Mouse (Mus musculus): ENCODE data around the gene Lars2. TPM values are rescaled to one million over a fixed set of nuclear protein-coding genes. Genes with fewer than 3 reads are reported as not detected.
"Not testable (repeated sequence)": the region's sequence is repeated elsewhere in the genome, so short reads cannot be mapped to it uniquely, and the experiment has no call there.

The Lars2 gene
- total RNA-seq, 2 experiments from 2014 or later, result 25.3 to 32.4 TPM

DNA sequence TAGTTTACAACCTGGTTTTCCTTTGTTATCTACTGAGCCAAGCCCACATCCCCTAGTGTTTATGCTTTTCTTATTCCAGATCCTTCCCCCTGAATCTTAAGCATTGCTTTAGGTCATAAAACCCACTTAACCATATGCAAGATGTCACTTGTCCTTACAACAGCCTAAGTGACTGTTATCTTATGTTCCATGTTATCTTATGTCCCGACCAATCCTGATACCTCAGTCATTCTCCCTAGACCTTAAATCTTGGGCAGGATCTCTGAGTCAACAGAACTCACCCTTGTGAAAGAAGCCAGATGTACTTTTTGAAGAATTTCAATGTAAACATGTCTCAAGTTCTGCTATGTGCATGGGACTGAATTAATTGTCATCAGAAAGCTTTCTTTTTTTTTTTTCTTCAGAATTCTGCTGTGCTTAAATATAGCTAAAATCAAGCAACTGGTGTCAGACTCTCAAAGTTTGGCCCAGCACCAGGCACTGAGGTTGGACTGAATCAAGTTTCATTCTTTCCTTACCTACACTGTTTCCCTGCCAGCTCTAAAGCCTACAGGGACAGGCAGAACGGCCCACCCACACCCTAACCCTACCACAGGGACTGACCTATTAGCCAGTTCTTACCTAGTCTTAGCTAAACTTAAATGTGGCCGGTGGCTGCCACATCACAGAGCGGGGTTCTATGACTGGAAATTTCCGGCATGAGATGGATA lies 24.6 kb downstream of the Lars2 start:
- DNase-seq (ENCODE audit: low spot score), result peak; percentile 53

DNA sequence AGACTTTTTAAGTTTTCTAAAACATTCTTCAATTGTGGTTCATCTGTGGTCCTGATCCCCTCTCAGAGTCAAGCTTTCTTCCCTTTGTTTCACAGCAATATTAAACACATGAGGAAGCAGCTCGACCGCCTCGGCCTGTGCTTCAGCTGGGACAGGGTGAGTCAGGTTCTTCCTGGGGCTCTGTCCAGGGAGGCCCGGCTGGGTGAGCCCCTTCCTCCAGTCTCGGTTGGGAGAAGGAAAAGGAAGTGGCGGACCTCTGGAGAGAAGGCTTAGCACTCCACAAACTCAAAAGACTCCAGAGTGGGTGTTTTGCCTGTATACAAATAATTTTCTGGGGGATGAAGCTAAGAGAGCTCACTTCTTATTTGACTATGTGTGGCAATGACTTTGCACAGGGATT lies 28.1 kb downstream of the Lars2 start:
- no peak for DNase-seq (ENCODE audit: low spot score)

DNA sequence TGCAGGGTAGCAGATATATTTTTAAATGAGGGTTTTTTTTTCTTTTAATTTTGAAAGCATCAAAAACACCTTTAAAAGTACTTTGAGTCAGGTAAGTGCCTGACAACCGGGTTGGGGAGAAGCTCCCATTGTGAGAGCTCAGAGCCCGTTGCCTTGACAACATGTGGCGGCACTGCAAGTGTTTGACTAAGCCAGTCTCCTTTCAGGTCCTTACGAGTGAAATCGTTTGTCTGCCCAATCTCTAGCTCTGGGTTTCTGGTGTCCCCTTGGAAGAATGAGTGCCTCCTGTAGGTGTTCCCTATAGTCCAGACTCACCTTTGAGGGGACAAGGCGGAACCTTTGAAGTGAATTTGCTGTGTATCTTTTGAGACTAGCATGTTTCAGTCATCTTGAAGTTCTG lies 31.0 kb downstream of the Lars2 start:
- DNase-seq (ENCODE audit: low spot score), result no peak

DNA sequence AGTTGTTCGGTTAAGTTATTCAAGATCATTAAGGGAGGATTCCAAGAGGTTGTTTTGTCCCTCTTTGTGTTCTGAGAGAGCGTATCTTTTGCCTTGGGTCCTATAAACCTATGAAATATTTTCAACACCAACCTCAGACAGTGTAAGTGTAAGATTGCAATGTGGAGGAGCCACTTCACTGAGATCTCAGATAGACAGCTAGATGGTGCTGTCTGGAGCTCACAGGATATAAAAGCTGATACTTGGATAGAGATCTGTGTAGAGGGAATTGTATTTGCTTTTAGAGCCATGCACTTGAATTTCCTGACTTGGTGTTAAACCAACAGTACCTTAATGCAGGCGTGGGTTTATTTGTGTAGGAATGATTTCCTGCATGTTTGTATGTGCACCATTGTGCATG lies 35.5 kb downstream of the Lars2 start:
- DNase-seq (ENCODE audit: low spot score), result no peak

DNA sequence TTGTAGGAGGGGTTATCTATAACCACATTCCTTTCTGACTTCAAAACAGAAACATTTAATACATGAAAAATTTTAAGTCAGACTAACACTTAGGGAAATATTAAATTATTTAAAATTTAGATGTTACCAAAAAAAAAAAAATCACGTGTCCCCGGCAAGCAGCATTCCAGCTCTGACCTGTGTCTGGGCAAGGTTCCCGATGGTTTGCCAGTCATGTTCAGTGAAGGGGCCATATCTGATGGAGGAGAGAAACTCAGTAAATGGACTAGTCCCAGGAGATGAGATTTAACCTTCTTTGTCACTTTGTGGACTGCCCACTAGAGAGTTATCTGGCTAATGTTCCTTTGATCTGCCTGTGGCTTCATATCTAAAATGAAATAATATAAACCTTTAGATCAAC lies 36.3 kb downstream of the Lars2 start:
- no peak for DNase-seq (ENCODE audit: low spot score)

DNA sequence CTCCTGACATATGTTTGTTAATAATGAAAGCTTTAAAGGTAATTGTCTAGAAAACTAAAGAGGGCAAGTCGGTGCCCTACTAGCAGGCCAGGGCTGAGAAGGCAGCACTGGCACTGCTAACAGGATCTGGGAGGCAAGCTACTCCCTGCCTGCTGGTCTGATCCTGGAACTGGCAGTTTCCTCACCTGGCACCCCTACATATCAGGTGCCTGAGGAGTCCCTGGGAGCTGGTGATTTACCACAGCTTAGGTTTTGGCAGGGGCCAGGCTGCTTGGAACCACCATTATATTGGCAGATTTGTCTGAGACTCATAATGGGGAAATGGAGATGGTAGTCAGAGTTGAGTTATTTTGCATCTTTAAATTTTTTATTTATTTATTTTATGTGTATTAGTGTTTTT lies 38.5 kb downstream of the Lars2 start:
- no peak for DNase-seq (ENCODE audit: low spot score)

DNA sequence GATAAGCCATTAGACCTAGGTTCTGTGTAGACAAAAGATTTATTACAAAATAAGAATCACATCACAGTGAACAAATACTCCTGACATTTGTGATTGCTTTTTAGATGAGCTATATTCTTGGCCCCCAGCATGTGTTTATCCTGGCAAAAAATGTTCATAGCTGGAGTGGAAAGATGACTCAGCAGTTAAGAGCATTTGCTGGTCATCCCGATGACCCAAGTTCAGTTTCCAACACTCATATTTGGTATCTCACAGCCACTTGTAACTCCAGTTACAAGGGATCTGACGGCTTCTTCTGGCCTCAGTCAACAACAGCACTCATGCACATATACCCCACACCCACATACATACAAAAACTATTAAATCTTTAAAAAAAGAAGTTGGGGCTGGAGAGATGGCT lies 42.0 kb downstream of the Lars2 start:
- DNase-seq (ENCODE audit: low spot score), result no peak

DNA sequence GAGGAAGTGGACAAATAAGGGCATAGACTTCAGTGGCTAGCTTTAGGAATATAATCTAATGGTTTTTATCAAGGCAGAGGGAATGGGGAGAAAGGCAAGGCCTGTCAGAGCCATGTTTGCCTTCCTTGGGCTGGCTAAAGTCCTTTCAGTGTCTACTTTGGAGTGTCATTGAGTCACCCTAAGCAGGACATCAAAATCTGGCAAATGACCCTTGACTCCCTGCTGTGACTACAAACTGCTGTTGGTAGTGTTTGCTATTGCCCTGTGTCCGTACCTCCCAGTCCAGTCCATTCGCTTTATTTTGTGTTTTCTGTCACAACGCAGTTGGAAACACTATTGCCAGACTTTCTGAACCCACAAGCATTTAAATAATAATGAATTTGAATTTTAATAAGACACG lies 63.1 kb downstream of the Lars2 start:
- DNase-seq (ENCODE audit: low spot score), result no peak

DNA sequence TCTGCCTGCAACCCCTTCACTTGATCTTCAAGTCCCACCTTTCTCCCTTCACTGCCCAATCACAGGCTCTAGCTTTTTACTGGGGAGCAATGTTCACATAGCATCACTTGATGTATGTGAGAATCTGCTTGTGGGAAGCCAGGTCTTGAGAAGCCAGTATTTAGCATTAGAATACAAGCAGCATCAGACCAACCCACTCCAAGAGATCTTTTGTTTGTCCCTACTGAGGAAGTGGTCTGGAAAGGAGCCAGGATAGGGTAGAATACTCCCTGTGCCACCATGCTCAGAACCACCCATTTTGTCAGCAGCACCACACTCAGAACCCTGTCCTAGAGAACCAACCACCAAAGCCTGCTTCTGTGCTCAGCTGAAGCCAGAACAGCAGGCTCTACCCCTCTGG lies 64.2 kb downstream of the Lars2 start:
- DNase-seq (ENCODE audit: low spot score), result no peak

DNA sequence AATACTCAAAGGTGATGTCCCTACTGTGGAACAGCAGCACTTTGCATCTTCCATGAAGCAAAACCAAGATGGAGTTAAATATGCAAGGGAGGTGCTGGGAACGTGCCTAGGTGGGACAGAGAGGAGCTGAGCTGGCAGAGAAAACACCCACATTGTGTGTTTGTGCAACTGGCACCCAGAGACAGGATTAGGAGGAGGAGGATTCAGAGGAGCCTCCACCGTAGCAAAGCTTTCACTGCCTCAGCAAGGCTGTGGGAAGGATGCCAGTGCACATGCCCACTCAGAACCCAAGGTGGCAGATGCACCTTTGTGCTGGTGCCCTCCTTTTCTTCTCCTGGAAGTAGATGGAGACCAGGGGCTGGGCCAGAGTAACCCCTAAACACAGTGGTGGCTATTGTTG lies 71.5 kb downstream of the Lars2 start:
- DNase-seq (ENCODE audit: low spot score), result no peak

DNA sequence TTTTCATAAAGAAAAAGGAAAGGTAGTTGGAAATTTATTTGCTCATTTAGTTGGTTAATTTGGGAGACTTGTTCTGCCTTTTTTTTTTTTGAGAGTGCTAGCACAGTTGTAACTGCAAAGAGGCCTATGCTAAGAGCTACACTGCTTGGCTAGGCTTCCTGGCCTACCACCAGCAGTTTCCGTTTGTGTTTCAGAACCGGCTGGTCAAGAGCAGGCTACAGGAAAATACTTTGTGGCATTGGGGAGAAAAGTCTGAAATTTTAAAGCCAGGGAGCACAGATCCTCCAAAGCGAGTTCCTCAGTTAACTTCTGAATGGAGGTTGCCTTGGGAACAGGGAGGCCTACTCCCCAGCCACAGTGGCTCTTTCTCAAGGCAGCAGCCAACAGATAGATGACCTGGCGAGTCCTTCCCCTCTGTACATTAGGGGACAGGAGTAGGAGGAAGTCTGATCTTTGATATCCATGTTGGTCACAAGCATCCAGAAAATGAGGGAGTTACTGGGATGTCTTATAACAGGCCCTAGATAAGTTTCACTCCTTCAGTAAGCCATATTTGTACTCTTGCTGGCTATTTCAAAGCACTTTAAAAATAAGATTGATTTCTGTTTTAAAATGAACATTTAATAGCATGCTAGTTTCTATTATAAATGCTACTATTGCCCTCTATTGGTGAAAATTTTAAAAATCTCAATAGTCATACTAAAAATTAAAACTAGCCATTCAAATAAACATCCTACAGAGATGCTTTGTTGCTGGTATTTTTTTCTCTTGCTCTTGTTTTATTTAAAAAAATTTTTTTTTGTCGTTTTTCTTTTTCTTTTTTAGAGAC lies 73.7 kb downstream of the Lars2 start:
- peak; percentile 33 for DNase-seq (ENCODE audit: low spot score)

DNA sequence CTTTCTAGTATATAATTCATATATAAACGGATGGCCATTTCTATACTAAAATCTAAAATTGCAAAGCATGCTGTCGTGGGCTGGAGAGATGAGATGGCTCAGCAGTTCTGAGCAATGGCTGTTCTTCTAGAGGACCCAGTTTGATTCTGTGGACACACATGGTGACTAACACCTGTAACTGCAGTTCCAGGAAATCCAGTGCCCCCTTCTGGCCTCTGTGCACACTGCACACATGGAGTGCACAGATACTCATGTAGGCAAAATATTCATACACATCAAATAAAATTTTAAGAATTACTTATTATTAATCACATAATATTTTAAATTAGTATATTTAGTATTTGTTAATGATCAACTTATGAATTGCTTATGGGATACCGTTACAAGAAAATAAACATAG lies 80.4 kb downstream of the Lars2 start:
- DNase-seq (ENCODE audit: low spot score), result not testable (repeated sequence)

DNA sequence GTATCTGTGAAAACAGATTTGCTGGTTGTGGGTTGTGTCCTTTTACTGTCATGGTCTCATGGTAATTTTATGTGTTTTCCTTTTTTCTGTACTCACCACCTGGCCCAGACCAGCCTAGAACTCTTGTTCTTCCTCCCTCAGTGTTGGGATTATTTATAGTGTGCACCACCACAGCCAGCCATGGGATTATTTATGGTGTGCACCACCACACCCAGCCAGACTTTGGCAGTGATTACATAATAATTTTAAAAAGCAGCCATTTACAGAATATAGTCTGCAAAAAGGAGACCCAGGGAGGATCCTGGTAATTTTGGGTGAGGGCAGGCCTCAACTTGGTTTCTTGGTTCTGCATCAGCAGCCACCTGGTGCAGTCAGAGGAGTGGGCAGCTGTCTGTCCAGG lies 81.9 kb downstream of the Lars2 start:
- no peak for DNase-seq (ENCODE audit: low spot score)

DNA sequence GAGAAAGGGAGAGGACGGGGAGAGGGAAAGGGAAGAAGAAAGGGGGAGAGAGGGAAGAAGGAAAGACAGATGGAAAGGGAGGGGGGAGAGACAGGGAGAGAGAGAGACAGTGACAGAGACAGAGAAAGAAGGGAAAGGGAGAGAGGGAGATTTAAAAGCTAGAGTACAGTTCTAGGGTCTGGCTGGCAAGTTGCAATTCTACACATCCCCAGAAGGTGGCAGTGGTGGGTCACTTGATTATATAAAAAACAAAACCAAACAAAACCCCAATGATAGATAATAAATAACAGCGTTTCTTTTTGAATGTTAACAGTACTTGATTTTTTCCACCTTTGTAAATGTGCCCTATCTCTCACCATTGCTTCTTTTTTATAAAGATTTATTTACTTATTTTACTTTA lies 83.4 kb downstream of the Lars2 start:
- DNase-seq (ENCODE audit: low spot score), result peak; percentile 68

DNA sequence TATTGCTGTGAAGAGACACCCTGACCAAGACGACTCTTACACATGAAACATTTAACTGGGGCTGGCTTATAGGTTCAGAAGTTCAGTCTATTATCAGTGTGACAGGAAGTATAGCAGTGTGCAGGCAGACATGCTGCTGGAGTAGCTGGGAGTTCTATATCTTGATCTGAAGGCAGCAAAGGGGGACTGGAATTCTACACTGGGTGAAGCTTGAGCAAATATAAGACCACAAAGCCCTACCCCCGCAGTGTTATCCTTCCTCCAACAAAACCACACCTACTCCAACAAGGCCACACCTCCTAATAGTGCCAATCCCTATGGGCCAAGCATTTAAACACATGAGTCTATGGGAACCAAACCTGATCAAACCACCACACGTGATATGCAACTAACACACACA lies 85.0 kb downstream of the Lars2 start:
- DNase-seq (ENCODE audit: low spot score), result no peak

DNA sequence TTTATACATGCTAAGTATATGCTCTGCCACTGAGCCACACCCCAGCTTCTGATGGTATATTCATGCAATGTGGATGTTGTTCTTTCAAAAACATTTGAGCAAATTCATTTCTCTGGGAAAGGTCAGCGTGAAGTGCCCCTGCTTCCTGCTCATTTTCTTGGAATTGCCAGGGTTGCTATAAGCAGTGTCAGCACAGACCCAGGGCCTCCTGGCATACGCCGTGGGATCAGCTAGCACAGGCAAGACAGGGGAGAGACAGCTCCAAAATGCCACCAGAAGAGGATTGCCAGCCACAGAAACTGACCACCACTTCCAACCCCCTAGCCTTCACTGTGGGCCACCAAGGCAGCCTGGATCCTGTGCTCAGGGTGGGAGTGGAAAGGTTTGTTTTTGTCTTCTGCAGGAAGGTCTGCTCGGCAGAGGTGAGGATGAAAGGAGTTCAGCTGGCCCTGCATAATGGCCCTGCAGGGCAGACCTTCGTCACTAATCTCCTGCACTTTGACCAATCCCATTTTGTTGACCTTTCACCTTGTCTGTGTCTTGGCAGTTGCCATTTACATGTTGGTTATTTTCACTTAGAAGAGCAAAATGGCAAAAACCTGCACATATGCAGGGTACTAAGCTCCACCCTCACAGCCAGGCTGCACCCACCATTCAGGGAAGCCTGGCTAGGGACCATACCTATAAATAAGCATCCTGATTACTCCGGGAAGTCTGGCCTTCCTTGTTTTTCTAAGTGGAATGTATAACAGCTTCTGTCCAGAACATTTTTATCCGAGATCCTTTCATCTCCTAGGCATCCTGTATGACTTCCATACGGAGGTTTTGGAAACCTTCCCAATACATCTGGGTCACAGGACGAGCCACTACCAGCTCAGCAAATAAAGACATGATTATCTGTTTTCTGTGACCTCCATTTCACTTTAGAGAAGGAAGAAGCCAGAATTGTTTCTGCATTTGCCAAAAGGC lies 90.2 kb downstream of the Lars2 start:
- DNase-seq (ENCODE audit: low spot score), result no peak

DNA sequence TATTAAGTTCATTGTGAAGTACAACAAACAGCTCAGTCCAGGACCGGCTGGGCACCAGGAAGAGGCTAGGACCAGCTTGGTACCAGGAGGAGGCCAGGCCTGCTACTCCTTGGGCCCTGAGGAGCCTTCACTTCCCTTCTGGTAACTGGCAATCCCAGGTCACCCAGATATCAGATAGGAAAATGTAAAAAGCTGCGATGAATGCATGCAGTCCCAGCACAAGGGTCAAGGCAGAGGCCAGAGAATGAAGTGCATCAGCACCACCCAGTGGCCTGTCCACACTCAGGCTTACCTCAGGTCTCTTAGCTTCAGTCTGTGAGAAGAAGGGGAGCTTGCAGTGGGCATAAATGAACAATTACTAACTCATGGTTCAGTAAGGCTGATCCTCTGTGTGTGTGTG lies 90.9 kb downstream of the Lars2 start:
- DNase-seq (ENCODE audit: low spot score), result no peak

DNA sequence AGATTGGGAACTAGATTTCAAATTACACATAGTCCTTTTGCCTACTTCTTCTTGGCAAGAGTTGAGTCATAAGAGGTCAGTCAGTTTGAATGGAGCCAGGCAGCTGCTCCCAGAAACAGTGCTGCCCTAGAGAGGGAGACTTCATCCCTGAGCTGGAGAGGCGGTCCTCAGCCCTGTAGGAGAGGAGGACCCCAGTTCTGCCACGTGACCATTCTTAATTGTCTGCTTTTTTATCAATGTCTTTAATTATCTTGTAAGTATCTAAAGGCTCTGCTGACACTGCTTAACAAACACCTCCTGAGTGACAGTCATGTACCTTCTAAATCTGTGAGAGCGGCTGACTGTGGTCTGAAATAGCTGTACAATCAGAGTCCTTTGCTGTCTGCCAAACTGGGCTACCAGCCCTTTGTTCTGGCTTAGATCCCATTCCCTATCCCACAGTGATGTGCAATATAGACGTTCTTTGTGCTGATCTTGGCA lies 100.5 kb downstream of the Lars2 start:
- peak; percentile 59 for DNase-seq (ENCODE audit: low spot score)

DNA sequence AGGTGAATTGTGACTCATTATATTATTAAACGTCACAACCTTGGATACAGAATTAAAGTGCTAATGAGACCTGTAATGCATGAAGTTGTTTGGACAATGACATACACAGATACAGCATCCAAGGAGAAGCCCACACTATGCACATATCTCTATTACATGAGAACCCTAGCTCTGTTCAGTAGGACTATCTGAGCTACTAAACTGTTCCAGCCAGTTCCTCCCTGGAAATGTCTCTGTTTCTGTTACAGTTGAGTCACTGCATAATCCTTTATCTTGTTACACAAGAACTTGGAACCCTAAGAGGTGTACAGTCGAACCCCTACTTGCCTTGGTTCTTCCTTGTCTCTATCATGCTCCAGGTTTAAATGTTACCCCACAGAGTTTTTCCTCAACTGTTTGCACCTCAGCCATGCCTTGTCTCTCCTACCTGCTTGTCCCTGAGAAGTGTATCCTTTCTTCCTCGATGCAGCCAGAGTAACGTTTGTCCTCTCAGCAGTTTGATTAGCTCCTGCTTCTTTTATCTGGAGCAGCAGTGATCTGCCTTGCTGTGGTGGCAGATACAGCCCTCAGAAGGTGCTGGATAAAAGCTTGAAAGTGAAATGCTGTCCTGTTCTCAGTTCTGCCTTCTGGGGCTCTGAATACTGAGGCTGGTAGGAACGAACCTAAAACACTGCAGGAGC lies 101.8 kb downstream of the Lars2 start:
- no peak for DNase-seq (ENCODE audit: low spot score)

DNA sequence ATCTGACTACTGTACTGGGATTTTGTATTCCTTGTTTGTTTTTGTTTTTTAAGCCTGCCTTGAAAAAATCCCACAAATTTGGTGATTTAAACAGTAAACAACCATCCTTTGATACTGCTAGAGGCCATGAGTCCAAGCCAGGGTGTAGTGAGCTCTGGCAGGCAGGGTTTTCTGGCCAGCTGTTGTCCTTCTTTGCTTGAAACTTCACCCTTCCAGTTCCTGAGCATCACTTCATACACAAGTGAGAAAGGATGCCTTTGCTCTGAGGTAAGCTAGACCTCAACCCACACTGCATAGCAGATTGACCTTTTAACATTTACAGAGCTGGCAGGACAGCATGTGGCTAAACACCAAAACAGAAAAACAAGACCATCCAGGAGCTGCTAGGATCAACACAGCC lies 102.4 kb downstream of the Lars2 start:
- no peak for DNase-seq (ENCODE audit: low spot score)

DNA sequence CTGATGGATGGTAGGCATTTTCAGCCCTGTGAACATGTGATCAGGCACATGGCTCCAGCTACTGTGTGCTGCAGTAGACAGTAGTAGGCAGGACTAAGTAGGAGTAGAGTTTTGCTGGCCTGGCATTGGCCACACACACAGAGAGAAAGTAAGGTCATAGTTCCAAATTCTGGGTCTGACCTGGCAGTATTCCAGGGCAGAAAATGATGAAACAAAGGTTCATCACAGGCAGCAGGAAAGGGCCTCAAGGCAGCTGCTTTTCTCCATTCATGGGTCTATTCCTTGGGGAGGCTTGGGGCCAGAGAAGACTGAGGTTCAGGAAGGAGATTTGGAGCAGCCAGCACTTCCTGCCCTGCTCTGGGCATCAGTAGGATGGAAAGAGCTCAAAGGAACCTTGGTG lies 106.7 kb downstream of the Lars2 start:
- no peak for DNase-seq (ENCODE audit: low spot score)

Data from gastrocnemius, adult 18-20 months (tissue).